Mouse (Mus musculus) kidney, postnatal 0 days (tissue): ENCODE measurements at regions not wholly inside any gene's neighbourhood (a gene's known extent, or its start where the extent isn't known, plus 50 kb on each side); places are given as distances from the start of the nearest gene placed in this dataset.

Experiments
- ATAC-seq: fragments of 200-750 bp; cut with Nextera tagmentation; replicated peaks from 2 replicates; pipeline ENCODE4 v1.8.0; 2017; ENCODE audit warnings: low read depth, moderate number of reproducible peaks, moderate TSS enrichment, moderate library complexity; ENCODE audit not compliant: low FRiP score
- DNase-seq: peaks from one replicate; pipeline ENCODE4 v3.0.0-alpha.2; 2016; ENCODE audit warnings: low spot score
- H3K27ac ChIP-seq: fragments of 300-500 bp; sonication (generic); 2 replicates; pipeline ENCODE4 v1.5.1; 2014; ENCODE audit warnings: mild to moderate bottlenecking
- H3K27me3 ChIP-seq: fragments of 300-500 bp; sonication (generic); 2 replicates; pipeline ENCODE4 v1.6.1; 2014; ENCODE audit warnings: low read length, mixed read lengths; ENCODE audit not compliant: insufficient read depth
- H3K36me3 ChIP-seq: fragments of 300-500 bp; sonication (generic); 2 replicates; pipeline ENCODE4 v1.6.1; 2014; ENCODE audit warnings: low read length, mixed read lengths; ENCODE audit not compliant: insufficient read depth
- H3K4me1 ChIP-seq: fragments of 300-500 bp; sonication (generic); replicated peaks from 2 replicates; pipeline ENCODE4 v1.6.1; 2014; ENCODE audit warnings: antibody characterized with exemption, low read length, mixed read lengths; ENCODE audit not compliant: insufficient read depth
- H3K4me2 ChIP-seq: fragments of 300-500 bp; sonication (generic); 2 replicates; pipeline ENCODE4 v1.6.1; 2014; ENCODE audit warnings: mild to moderate bottlenecking, low read length, moderate library complexity, mixed read lengths
- H3K4me3 ChIP-seq: fragments of 300-500 bp; sonication (generic); replicated peaks from 2 replicates; pipeline ENCODE4 v1.5.1; 2014; ENCODE audit warnings: low read depth, low read length
- H3K9ac ChIP-seq: fragments of 300-500 bp; sonication (generic); 2 replicates; pipeline ENCODE4 v1.6.1; 2014; ENCODE audit warnings: low read depth, low read length
- H3K9me3 ChIP-seq: fragments of 300-500 bp; sonication (generic); replicated peaks from 2 replicates; pipeline ENCODE4 v1.6.1; 2016; ENCODE audit warnings: low read length, inconsistent platforms, mixed read lengths
- CTCF ChIP-seq: IDR thresholded peaks from 2 replicates; pipeline ENCODE4 v1.5.1; 2016; ENCODE audit warnings: antibody characterized with exemption, low read depth, mild to moderate bottlenecking, moderate library complexity
- WGBS: fragments of 180-500 bp; shearing (Covaris S2); extraction: QIAGEN DNeasy Blood & Tissue Kit; methylation state at CpG from one replicate; pipeline ENCODE4 v1.1.7; 2014; 5-methylcytosine and 5-hydroxymethylcytosine counted together

GRCm38 (mm10) chr14:62053004-62053403, 239.4 kb upstream of the Rnaseh2b start:
- Histone ChIP-seq H3K27me3 (no peaks in the 10 kb centered on the region), H3K9ac (no peak overlapping the region), H3K36me3 (no peaks in the 10 kb centered on the region), H3K4me2 (no peak overlapping the region), H3K4me1 (no peaks in the 10 kb centered on the region), H3K9me3 (no peaks in the 10 kb centered on the region), H3K4me3 (no peak overlapping the region), H3K27ac (no peak overlapping the region)
- ATAC-seq (no peak), DNase-seq (no peak)
- WGBS, result 59% methylated on average over 6 of the region's 6 CpGs
- no peak for TF ChIP-seq CTCF

DNA sequence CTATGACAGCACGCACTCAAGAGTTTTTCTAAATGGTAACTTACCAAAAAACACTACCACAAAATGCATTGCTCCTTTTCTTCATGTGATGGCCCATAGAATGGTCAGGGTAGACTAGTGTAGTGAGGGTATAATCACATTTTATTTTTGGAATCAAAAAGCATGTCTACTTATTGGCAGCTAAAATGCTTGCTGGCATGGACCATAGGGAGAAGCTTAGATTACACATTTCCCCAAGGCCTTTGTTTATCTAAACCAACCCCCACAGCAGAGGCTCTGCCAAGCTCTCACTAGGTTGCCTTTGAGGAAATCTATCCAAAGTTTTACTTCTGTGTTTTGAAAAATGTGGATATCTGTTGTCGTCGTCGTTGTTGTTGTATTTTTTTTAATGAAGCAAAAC, 235.3 kb upstream of the Rnaseh2b start:
- Histone ChIP-seq H3K4me2 (no peak overlapping the region), H3K27me3 (no peaks in the 10 kb centered on the region), H3K27ac (no peak overlapping the region), H3K4me3 (no peak overlapping the region), H3K4me1 (no peaks in the 10 kb centered on the region), H3K9me3 (no peaks in the 10 kb centered on the region), H3K36me3 (no peaks in the 10 kb centered on the region), H3K9ac (no peak overlapping the region)
- WGBS, result 56% methylated on average over 4 of the region's 4 CpGs
- no peak for ATAC-seq
- TF ChIP-seq CTCF, result no peak
- peak; percentile 17 for DNase-seq

DNA sequence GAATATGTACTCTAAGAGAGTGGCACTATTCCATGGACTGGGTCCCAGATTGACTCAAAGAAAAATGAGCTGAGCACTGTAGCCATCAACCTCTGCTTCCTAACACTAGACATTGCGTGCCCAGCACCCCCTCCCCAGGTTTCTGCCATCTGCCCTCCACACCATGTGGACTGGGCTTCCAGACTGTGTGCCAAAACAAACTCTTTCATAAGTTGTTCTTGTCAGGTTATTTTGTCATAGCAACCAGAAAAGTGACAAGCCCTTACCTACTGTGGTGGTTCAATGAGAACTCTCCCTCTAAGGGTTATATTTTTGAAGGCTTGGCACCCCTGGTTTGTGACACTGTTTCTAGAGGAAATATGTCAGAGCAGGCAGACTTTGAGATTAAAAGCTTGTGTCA, 234.3 kb upstream of the Rnaseh2b start:
- no peak for ATAC-seq
- no peaks in the 10 kb centered on the region for H3K4me1 ChIP-seq
- H3K9me3 ChIP-seq, result no peaks in the 10 kb centered on the region
- no peaks in the 10 kb centered on the region for H3K27me3 ChIP-seq
- 96% methylated on average over 1 of the region's 1 CpGs for WGBS
- no peak overlapping the region for H3K27ac ChIP-seq
- no peak for DNase-seq
- H3K9ac ChIP-seq, result no peak overlapping the region
- no peak for TF ChIP-seq CTCF
- H3K4me3 ChIP-seq, result no peak overlapping the region
- no peak overlapping the region for H3K4me2 ChIP-seq
- no peaks in the 10 kb centered on the region for H3K36me3 ChIP-seq

DNA sequence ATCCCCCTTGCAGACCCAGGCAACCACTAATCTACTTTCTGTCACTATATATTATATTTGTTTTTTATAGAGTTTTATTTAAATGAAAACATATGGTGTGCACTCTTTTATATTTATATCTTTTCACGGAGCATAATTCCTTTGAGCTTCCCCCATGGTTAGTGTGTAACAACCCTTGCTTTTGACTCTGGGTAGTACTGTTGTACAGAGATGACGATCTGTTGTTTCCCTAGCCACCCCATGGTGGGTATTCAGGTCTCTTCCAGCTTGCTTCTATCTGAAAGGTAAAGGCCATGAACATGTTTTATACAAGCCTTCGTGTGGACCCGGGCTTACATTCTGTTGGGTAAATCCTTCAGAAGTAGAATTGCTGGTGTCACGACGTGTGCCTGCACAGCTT, 221.2 kb upstream of the Rnaseh2b start:
- H3K9me3 ChIP-seq, result no peaks in the 10 kb centered on the region
- H3K4me1 ChIP-seq, result no peaks in the 10 kb centered on the region
- H3K27me3 ChIP-seq, result no peaks in the 10 kb centered on the region
- no peak for ATAC-seq
- no peak for TF ChIP-seq CTCF
- H3K4me2 ChIP-seq, result no peak overlapping the region
- no peak overlapping the region for H3K27ac ChIP-seq
- no peak overlapping the region for H3K4me3 ChIP-seq
- H3K36me3 ChIP-seq, result no peaks in the 10 kb centered on the region
- 88% methylated on average over 6 of the region's 6 CpGs for WGBS
- no peak overlapping the region for H3K9ac ChIP-seq
- no peak for DNase-seq

- H3K4me3 ChIP-seq, result no peak overlapping the region
- H3K27ac ChIP-seq, result no peak overlapping the region
- no peak overlapping the region for H3K4me2 ChIP-seq
- H3K4me1 ChIP-seq, result no peaks in the 10 kb centered on the region; the same call in 1 of the 2 replicates
- DNase-seq (peak; percentile 57), ATAC-seq (no peak)
- no peaks in the 10 kb centered on the region for H3K27me3 ChIP-seq
- 30% methylated on average over 2 of the region's 2 CpGs for WGBS
- no peak overlapping the region for H3K9ac ChIP-seq
- peak; percentile 42; the same call in 1 of the 2 replicates for TF ChIP-seq CTCF
- no peaks in the 10 kb centered on the region for H3K36me3 ChIP-seq
- no peaks in the 10 kb centered on the region for H3K9me3 ChIP-seq
Observed at GRCm38 (mm10) chr14:62084047-62084446, 208.3 kb upstream of the Rnaseh2b start.

GRCm38 (mm10) chr14:62088174-62088573, 204.2 kb upstream of the Rnaseh2b start:
- H3K4me3 ChIP-seq, result no peak overlapping the region
- no peak overlapping the region for H3K27ac ChIP-seq
- H3K9me3 ChIP-seq, result no peaks in the 10 kb centered on the region
- WGBS, result 73% methylated on average over 3 of the region's 3 CpGs
- DNase-seq (no peak), ATAC-seq (no peak)
- TF ChIP-seq CTCF, result no peak
- no peaks in the 10 kb centered on the region for H3K36me3 ChIP-seq
- no peaks in the 10 kb centered on the region; the same call in 1 of the 2 replicates for H3K4me1 ChIP-seq
- H3K27me3 ChIP-seq, result no peaks in the 10 kb centered on the region
- no peak overlapping the region for H3K4me2 ChIP-seq
- H3K9ac ChIP-seq, result no peak overlapping the region

- no peak for TF ChIP-seq CTCF
- Histone ChIP-seq H3K27me3 (no peaks in the 10 kb centered on the region), H3K27ac (no peak overlapping the region), H3K4me1 (no peaks in the 10 kb centered on the region), H3K36me3 (no peaks in the 10 kb centered on the region), H3K9me3 (no peaks in the 10 kb centered on the region), H3K4me3 (no peak overlapping the region), H3K9ac (no peak overlapping the region), H3K4me2 (no peak overlapping the region)
- WGBS, result 80% methylated on average over 3 of the region's 3 CpGs
- DNase-seq (no peak), ATAC-seq (no peak)
Observed at GRCm38 (mm10) chr14:62117532-62117931, 174.9 kb upstream of the Rnaseh2b start.
